Mouse (Mus musculus): ENCODE data around the gene Arpin. TPM values are rescaled to one million over a fixed set of nuclear protein-coding genes. Genes with fewer than 3 reads are reported as not detected.
A peak's percentile ranks its signal among the peaks of the same experiment; 100 is the strongest.

Arpin gene
- polyA plus RNA-seq, 1 experiment from 2014 or later, result 19.2 TPM

- ATAC-seq (ENCODE audit: low FRiP score, low read depth), result no peak
- Histone ChIP-seq H3K27me3 (no peaks in the 10 kb centered on the region), H3K4me2 (no peak overlapping the region), H3K9me3 (no peaks in the 10 kb centered on the region), H3K4me3 (no peak overlapping the region), H3K4me1 (replicated peaks) (no peaks in the 10 kb centered on the region), H3K9ac (no peak overlapping the region), H3K27ac (replicated peaks) (no peak overlapping the region), H3K36me3 (peaks cover 11% of the 10 kb centered on the region; the same call in 1 of the 2 replicates)
- 56% methylated on average over 2 of the region's 2 CpGs for WGBS
Measured at GRCm38 (mm10) chr7:79928516-79929052, 6.6 kb downstream of the Arpin start.

- H3K4me3 ChIP-seq, result peak within 1 kb of the TSS; percentile 92
Measured at GRCm38 (mm10) chr7:79920344-79920983, 14.7 kb downstream of the Arpin start, which contains the start of gene Ap3s2. TSS of gene Ap3s2 (minus strand) at chr7:79920649.

DNA sequence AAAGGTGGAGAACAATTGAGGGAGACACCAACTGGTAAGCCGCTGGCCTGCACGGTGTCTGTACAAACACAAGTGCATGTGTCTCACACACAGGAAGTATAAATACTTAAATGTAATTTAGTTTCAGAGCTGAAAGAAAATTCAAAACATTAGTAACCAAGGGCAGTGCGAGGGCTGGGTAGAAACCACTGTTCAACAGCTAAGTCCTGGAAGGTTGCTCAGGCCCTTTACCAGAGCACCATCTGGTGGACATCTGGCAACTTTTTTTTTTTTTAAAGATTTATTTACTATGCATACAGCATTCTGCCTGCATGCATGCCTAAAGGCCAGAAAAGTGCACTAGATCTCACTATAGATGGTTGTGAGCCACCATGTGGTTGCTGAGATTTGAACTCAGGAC is 20.6 kb downstream of the Arpin start:
- H3K36me3 ChIP-seq, result peaks cover 21% of the 10 kb centered on the region
- ATAC-seq (ENCODE audit: low FRiP score, low read depth), result no peak
- H3K27me3 ChIP-seq, result no peaks in the 10 kb centered on the region

More at GRCm38 (mm10) chr7:79920344-79920983, 14.7 kb downstream of the Arpin start, which contains the start of gene Ap3s2:
- 0 out of 2 replicates have a peak, but pooled peaks cover 2% of the 10 kb centered on the region for H3K36me3 ChIP-seq
- WGBS, result 1% methylated on average over 34 of the region's 34 CpGs
- peaks cover 26% of the 10 kb centered on the region for H3K4me1 ChIP-seq (replicated peaks)
- H3K4me2 ChIP-seq, result peak within 1 kb of the TSS; percentile 63
- H3K27me3 ChIP-seq, result no peaks in the 10 kb centered on the region
- H3K9ac ChIP-seq, result peak within 1 kb of the TSS; percentile 80
- peak within 1 kb of the TSS; percentile 92 for H3K27ac ChIP-seq (replicated peaks)
- ATAC-seq (ENCODE audit: low FRiP score, low read depth), result peak; percentile 97
- H3K9me3 ChIP-seq, result no peaks in the 10 kb centered on the region

DNA sequence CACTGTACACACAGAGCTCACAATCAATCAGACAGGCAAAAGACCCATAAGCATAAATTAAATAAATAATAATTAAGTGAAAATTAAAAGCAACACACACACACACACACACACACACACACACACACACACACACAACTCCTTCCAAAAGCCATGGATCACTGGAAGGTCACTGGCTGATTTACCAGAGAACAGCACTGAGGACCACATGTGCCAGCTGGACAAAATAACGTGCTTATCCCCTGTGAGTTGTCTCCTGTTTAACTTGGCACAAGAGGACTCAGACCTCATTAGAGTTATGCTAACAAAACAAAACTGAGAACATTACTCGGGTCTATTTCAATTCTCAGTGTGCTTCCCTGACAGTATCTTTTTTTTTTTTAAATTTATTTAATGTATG is 27.8 kb downstream of the Arpin start:
- Histone ChIP-seq H3K4me1 (replicated peaks) (no peaks in the 10 kb centered on the region), H3K4me2 (no peak overlapping the region), H3K27me3 (no peaks in the 10 kb centered on the region), H3K4me3 (no peak overlapping the region), H3K27ac (replicated peaks) (no peak overlapping the region), H3K9me3 (no peaks in the 10 kb centered on the region), H3K36me3 (peaks cover 45% of the 10 kb centered on the region), H3K9ac (no peak overlapping the region)
- 67% methylated on average over 2 of the region's 2 CpGs for WGBS
- ATAC-seq (ENCODE audit: low FRiP score, low read depth), result no peak

More for the DNA sequence above, 20.6 kb downstream of the Arpin start:
- peaks cover 9% of the 10 kb centered on the region for H3K4me1 ChIP-seq (replicated peaks)
- WGBS, result 71% methylated on average over 3 of the region's 3 CpGs
- no peak overlapping the region for H3K4me2 ChIP-seq
- no peak overlapping the region for H3K27ac ChIP-seq (replicated peaks)
- H3K9me3 ChIP-seq, result no peaks in the 10 kb centered on the region
- H3K9ac ChIP-seq, result no peak overlapping the region
- H3K4me3 ChIP-seq, result no peak overlapping the region

DNA sequence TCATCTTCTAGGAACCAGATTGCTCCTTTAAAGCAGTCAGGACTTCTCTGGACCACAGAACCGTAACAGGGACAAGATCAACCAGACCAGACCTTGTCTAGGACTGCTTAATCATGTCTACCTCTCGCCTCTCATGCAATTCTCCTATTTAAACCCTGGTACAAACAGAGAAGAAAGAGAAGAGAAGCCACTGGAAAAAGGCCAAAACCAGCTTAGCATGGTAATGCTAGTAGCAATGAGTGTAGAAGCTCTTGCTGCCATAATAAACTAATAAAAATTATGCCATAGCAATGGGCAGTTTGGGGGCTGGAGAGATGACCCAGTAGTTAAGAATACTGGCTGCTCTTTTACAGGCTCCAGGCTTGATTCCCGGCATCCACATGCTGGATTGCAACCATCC is 28.2 kb downstream of the Arpin start:
- H3K4me1 ChIP-seq (replicated peaks), result no peaks in the 10 kb centered on the region
- no peak for ATAC-seq (ENCODE audit: low FRiP score, low read depth)
- no peaks in the 10 kb centered on the region for H3K9me3 ChIP-seq
- no peak overlapping the region for H3K27ac ChIP-seq (replicated peaks)
- 94% methylated on average over 3 of the region's 3 CpGs for WGBS
- no peak overlapping the region for H3K9ac ChIP-seq
- no peak overlapping the region for H3K4me3 ChIP-seq
- no peak overlapping the region for H3K4me2 ChIP-seq
- H3K36me3 ChIP-seq, result peaks cover 47% of the 10 kb centered on the region
- no peaks in the 10 kb centered on the region for H3K27me3 ChIP-seq

DNA sequence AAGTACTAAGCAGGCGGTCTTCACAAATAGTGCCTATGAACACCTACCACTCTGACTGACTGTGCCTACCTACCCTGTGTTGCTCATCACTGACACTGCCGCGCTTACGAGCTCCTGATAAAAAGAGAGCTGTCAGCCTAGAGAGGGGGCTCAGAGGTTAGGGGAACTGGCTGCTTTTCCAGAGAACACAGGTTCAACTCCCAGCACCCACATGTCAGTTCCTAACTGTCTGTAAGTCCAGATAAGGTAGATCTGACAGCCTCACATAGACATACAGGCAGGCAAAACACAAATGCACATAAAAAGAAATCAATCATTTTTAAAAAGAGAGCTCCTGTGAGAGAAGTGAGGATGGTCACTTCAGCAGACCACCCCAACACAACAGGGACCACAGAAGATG is 30.0 kb downstream of the Arpin start:
- 90% methylated on average over 4 of the region's 4 CpGs for WGBS
- no peak overlapping the region for H3K4me2 ChIP-seq
- H3K9ac ChIP-seq, result no peak overlapping the region
- H3K4me3 ChIP-seq, result no peak overlapping the region
- H3K36me3 ChIP-seq, result peaks cover 43% of the 10 kb centered on the region
- ATAC-seq (ENCODE audit: low FRiP score, low read depth), result no peak
- no peak overlapping the region for H3K27ac ChIP-seq (replicated peaks)
- H3K9me3 ChIP-seq, result no peaks in the 10 kb centered on the region
- no peaks in the 10 kb centered on the region for H3K27me3 ChIP-seq
- no peaks in the 10 kb centered on the region for H3K4me1 ChIP-seq (replicated peaks)

DNA sequence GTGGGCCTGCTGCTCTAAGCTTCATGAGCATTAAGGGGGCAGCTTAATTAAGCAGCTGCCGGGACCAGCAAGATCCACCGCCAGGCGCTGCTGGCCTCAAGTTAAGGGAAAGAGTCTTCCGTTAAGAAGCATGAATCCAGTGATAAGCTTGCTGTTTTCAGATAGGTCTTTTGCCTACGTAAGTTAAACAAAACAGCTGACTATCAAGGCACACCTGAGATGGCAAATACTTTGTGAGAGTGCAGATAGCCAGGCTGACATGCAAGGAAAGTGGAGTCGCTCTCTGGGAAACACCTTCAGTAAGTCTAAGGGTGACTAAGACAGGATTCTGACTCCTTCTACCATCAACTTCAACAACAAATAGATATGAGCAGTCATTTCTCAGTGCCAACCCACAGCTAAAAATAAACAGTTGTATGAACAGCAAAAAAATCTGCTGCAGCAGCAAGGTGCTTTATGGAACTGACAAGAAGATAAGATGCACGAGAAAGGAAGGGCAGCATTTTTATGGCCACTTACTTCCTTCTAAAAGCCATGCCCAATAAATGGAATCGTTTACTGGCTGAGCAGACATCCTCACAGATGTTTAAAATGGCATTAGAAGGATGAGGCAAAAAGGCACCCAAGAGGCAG is 31.9 kb downstream of the Arpin start:
- H3K9me3 ChIP-seq, result no peaks in the 10 kb centered on the region
- H3K27ac ChIP-seq (replicated peaks), result no peak overlapping the region
- no peak for ATAC-seq (ENCODE audit: low FRiP score, low read depth)
- peaks cover 31% of the 10 kb centered on the region for H3K36me3 ChIP-seq
- H3K9ac ChIP-seq, result no peak overlapping the region
- H3K4me1 ChIP-seq (replicated peaks), result no peaks in the 10 kb centered on the region
- H3K4me2 ChIP-seq, result no peak overlapping the region
- no peak overlapping the region for H3K4me3 ChIP-seq
- 93% methylated on average over 8 of the region's 8 CpGs for WGBS
- H3K27me3 ChIP-seq, result no peaks in the 10 kb centered on the region

GRCm38 (mm10) chr7:79900753-79901152 is 34.4 kb downstream of the Arpin start:
- Histone ChIP-seq H3K27me3 (no peaks in the 10 kb centered on the region), H3K4me1 (replicated peaks) (no peaks in the 10 kb centered on the region), H3K4me3 (no peak overlapping the region), H3K9ac (no peak overlapping the region), H3K4me2 (no peak overlapping the region), H3K27ac (replicated peaks) (no peak overlapping the region), H3K9me3 (no peaks in the 10 kb centered on the region), H3K36me3 (peaks cover 34% of the 10 kb centered on the region)
- WGBS, result 97% methylated on average over 6 of the region's 6 CpGs
- ATAC-seq (ENCODE audit: low FRiP score, low read depth), result no peak

- Histone ChIP-seq H3K9me3 (no peaks in the 10 kb centered on the region), H3K9ac (no peak overlapping the region), H3K4me3 (no peak overlapping the region), H3K4me2 (no peak overlapping the region), H3K27ac (replicated peaks) (no peak overlapping the region), H3K27me3 (no peaks in the 10 kb centered on the region), H3K36me3 (peaks cover 35% of the 10 kb centered on the region; the same call in 1 of the 2 replicates), H3K4me1 (replicated peaks) (no peaks in the 10 kb centered on the region)
- 89% methylated on average over 3 of the region's 3 CpGs for WGBS
- no peak for ATAC-seq (ENCODE audit: low FRiP score, low read depth)
Measured at GRCm38 (mm10) chr7:79895225-79895624, 39.9 kb downstream of the Arpin start.

- H3K4me1 ChIP-seq (replicated peaks), result no peaks in the 10 kb centered on the region
- no peak for ATAC-seq (ENCODE audit: low FRiP score, low read depth)
- 95% methylated on average over 1 of the region's 1 CpGs for WGBS
Measured at GRCm38 (mm10) chr7:79894790-79895189, 40.4 kb downstream of the Arpin start.

DNA sequence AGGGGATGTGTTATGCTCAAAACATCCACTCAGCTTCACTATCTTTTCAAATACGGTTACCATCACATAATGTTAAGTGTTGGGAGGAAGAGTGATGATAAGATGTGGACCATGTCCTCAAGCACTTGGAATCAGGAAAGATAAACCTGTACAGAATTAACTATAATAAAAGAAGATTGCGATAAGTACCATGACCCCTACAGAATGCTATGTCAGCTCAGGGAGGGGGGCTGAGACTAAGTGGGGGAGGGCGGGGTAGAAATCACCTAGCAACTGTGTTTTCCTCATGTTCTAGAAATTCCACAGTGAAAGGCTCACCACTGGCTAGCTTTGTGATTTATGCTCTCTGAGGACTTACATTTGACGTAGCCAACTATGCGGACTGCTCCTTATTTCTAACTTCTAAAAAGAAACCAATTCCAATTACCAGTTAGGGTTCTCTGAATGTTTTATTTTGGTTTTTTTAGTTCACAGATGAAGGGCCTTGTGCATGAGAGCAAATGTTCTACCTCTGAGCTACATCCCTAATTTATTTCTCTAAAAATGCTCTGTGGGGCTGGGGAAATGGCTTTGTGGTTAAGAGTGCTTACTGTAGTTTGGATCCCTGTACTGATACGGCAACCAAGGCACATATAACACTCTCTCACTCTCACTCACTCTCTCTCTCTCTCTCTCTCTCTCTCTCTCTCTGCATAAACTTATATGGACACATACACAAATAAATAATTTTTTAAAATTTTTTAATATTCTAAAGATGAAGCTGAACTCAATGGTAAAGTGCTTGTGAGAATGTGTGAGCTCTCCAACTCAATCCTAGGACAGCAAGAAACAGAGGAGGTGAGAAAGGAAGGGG is 42.4 kb downstream of the Arpin start:
- Histone ChIP-seq H3K27ac (replicated peaks) (no peak overlapping the region), H3K27me3 (no peaks in the 10 kb centered on the region), H3K36me3 (peaks cover 33% of the 10 kb centered on the region; the same call in 1 of the 2 replicates), H3K4me2 (no peak overlapping the region), H3K4me3 (no peak overlapping the region), H3K9ac (no peak overlapping the region), H3K9me3 (no peaks in the 10 kb centered on the region), H3K4me1 (replicated peaks) (no peaks in the 10 kb centered on the region)
- no peak for ATAC-seq (ENCODE audit: low FRiP score, low read depth)
- 89% methylated on average over 6 of the region's 6 CpGs for WGBS

More at GRCm38 (mm10) chr7:79894790-79895189, 40.4 kb downstream of the Arpin start:
- H3K4me2 ChIP-seq, result no peak overlapping the region
- no peaks in the 10 kb centered on the region for H3K27me3 ChIP-seq
- H3K9me3 ChIP-seq, result no peaks in the 10 kb centered on the region
- no peak overlapping the region for H3K9ac ChIP-seq
- H3K36me3 ChIP-seq, result peaks cover 35% of the 10 kb centered on the region; the same call in 1 of the 2 replicates
- no peak overlapping the region for H3K27ac ChIP-seq (replicated peaks)
- no peak overlapping the region for H3K4me3 ChIP-seq

Measured in hindbrain, embryonic 15.5 days (tissue).